Mouse (Mus musculus) small intestine, adult 2 months (tissue): Measurements from ENCODE around the gene Glt1d1.

Experiments
- CTCF ChIP-seq: fragments of 200-500 bp; IDR thresholded peaks from 2 replicates; pipeline ENCODE4 v1.5.1; 2012; ENCODE audit warnings: low read depth, mild to moderate bottlenecking, control low read depth, inconsistent platforms, low read length, moderate library complexity, mixed read lengths; ENCODE audit not compliant: insufficient replicate concordance, insufficient read length; ENCODE audit errors: extremely low read depth
- POLR2A ChIP-seq: fragments of 200-500 bp; IDR thresholded peaks from 2 replicates; pipeline ENCODE4 v1.6.1; 2012; ENCODE audit warnings: low read depth, mild to moderate bottlenecking, control low read depth, inconsistent platforms, low read length, moderate library complexity

DNA sequence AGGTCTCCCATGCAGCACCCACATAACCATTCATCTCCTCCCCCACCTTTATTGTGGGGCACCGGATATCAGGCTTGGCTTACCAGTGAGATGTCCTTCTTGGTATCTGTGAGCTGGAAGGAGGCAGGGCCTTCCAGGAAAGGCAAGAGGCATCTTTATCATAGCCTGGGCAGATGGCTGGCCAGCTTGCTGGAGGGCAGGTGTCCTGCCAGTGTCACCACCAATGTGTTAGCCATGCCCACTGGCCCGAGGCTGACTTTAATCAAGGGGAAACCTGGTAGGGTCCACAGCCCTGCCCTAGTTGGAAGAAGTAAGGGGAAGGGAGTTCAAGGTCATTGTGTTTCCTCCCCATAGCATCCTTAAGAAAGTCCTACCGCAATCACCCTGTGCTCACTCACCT lies 123.9 kb downstream of the Glt1d1 start:
- no peak for TF ChIP-seq CTCF
- no peak for TF ChIP-seq POLR2A
